Mouse (Mus musculus) MEL (cell line): ENCODE data around the gene Dcp1a.
A peak's percentile ranks its signal among the peaks of the same experiment; 100 is the strongest.

ENCODE experiments used
- BHLHE40 ChIP-seq: IDR thresholded peaks from 2 replicates; pipeline ENCODE4 v1.6.1; 2012; ENCODE audit warnings: low read depth, mild to moderate bottlenecking, inconsistent platforms, low read length, improper control_type of control experiment, borderline replicate concordance
- CHD2 ChIP-seq: IDR thresholded peaks from 2 replicates; pipeline ENCODE4 v1.6.1; 2011; ENCODE audit warnings: low read length, improper control_type of control experiment
- CTCF ChIP-seq, 3 experiments: IDR thresholded peaks in 2 of 3; conservative IDR thresholded peaks in 1 of 3; 2 replicates each; pipeline ENCODE4 v1.5.1; 2011 to 2012; ENCODE audit warnings: low read length in 3 of 3, low read depth in 2 of 3, mild to moderate bottlenecking in 2 of 3, improper control_type of control experiment in 1 of 3, inconsistent platforms in 1 of 3, mixed read lengths in 1 of 3, moderate library complexity in 1 of 3; ENCODE audit not compliant: control insufficient read depth in 1 of 3, insufficient read depth in 1 of 3, poor library complexity in 1 of 3, severe bottlenecking in 1 of 3
- ELF1 ChIP-seq: IDR thresholded peaks from 2 replicates; pipeline ENCODE4 v1.6.1; 2014; ENCODE audit warnings: low read depth, mild to moderate bottlenecking, inconsistent platforms, low read length, improper control_type of control experiment, moderate library complexity
- EP300 ChIP-seq, 2 experiments: IDR thresholded peaks; 2 replicates each; pipeline ENCODE4 v1.6.1; 2011; ENCODE audit warnings: improper control_type of control experiment in 2 of 2, low read length in 2 of 2, low read depth in 1 of 2, mild to moderate bottlenecking in 1 of 2
- GATA1 ChIP-seq: IDR thresholded peaks from 2 replicates; pipeline ENCODE4 v1.6.1; 2011; ENCODE audit warnings: low read depth, low read length, improper control_type of control experiment
- MAX ChIP-seq: IDR thresholded peaks from 2 replicates; pipeline ENCODE4 v1.6.1; 2011; ENCODE audit warnings: low read length, improper control_type of control experiment
- MAZ ChIP-seq: IDR thresholded peaks from 2 replicates; pipeline ENCODE4 v1.6.1; 2012; ENCODE audit warnings: low read depth, mild to moderate bottlenecking, inconsistent platforms, low read length, improper control_type of control experiment
- MXI1 ChIP-seq: IDR thresholded peaks from 2 replicates; pipeline ENCODE4 v1.6.1; 2011; ENCODE audit warnings: mild to moderate bottlenecking, low read depth, low read length, improper control_type of control experiment
- POLR2A ChIP-seq, 2 experiments: IDR thresholded peaks; 2 replicates each; pipeline ENCODE4 v1.6.1; 2011 to 2012; ENCODE audit warnings: low read length in 2 of 2, mild to moderate bottlenecking in 2 of 2, control low read depth in 1 of 2, improper control_type of control experiment in 1 of 2, low read depth in 1 of 2, moderate library complexity in 1 of 2; ENCODE audit not compliant: control insufficient read depth in 1 of 2, insufficient read depth in 1 of 2, poor library complexity in 1 of 2
- POLR2AphosphoS2 ChIP-seq: IDR thresholded peaks from 2 replicates; pipeline ENCODE4 v1.6.1; 2011; ENCODE audit warnings: low read length, improper control_type of control experiment
- SIN3A ChIP-seq: IDR thresholded peaks from 2 replicates; pipeline ENCODE4 v1.6.1; 2012; ENCODE audit warnings: low read length, improper control_type of control experiment, inconsistent platforms
- TAL1 ChIP-seq: IDR thresholded peaks from 2 replicates; pipeline ENCODE4 v1.6.1; 2012; ENCODE audit warnings: mild to moderate bottlenecking, inconsistent platforms, low read length, moderate library complexity, mixed read lengths
- ZC3H11A ChIP-seq: IDR thresholded peaks from 2 replicates; pipeline ENCODE4 v1.6.1; 2012; ENCODE audit warnings: low read depth, mild to moderate bottlenecking, inconsistent platforms, low read length, improper control_type of control experiment

DNA sequence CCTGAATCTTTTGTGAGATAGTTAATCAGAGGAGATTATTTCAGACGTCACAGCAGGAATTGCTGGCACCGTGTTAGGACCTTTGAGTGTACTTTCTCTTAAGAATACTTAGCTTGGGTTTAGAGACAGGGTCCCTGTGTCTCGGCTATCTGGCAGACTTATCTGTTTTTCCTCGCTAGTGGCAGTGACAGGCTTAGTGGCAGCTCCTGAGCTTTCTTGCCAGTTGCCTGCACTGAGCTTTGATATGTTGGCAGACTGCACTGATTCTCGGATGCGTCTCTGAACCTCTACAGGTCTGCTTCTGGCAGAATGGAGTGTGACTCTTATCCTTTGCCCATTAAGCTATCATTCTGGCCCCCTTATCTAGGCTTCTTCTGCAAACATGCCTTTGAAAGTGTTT lies 15.7 kb downstream of the Dcp1a start:
- TF ChIP-seq MXI1 (no peak), SIN3A (no peak), POLR2A (IDR thresholded peaks at IDR 0.05; ENCODE audit: control insufficient read depth in 1 of 2, insufficient read depth in 1 of 2, low read depth in 1 of 2, low read length in 2 of 2, poor library complexity in 1 of 2) (no peak), CTCF (IDR thresholded peaks at IDR 0.05 in 2 of 3, conservative IDR thresholded peaks at IDR 0.05 in 1 of 3; ENCODE audit: control insufficient read depth in 1 of 3, insufficient read depth in 1 of 3, low read depth in 2 of 3, low read length in 3 of 3, poor library complexity in 1 of 3, severe bottlenecking in 1 of 3) (no peak), TAL1 (no peak), ZC3H11A (no peak), MAX (no peak), CHD2 (no peak), BHLHE40 (no peak), MAZ (no peak), GATA1 (0 out of 2 replicates have a peak, but pooled peaks have one; percentile 18), EP300 (IDR thresholded peaks at IDR 0.05; ENCODE audit: low read depth in 1 of 2, low read length in 2 of 2) (no peak), POLR2AphosphoS2 (no peak), ELF1 (no peak)
